Comparison of ENCODE assay signal across 13 mouse cellular contexts in genomic region chr9:97162465-97162864, GRCm38 (mm10). TPM values are rescaled to one million over a fixed set of nuclear protein-coding genes. Genes with fewer than 3 reads are reported as not detected.
DNase-seq lines count a peak whose midpoint lies in the region; ATAC-seq and TF ChIP-seq lines count a peak whose summit lies in the region.
"Had no signal": no experiment of that assay in that cellular context is flagged by ENCODE, and none has a peak within 500 bp of the region (broad histone marks: within the 10 kb centered on the region; RNA-seq: fewer than 3 reads in every experiment).

No protein-coding gene starts in this region.

- H3K9me3 ChIP-seq in lung, postnatal 0 days (ENCODE audit: low read length): no peaks in the 10 kb centered on the region
- H3K9me3 ChIP-seq: forebrain, embryonic 12.5 days; heart, embryonic 10.5 days; midbrain, embryonic 12.5 days had no signal

- no peak overlapping the region for H3K27ac ChIP-seq in lung, postnatal 0 days (ENCODE audit: low read length)
- H3K27ac ChIP-seq: forebrain, embryonic 12.5 days; heart, embryonic 10.5 days; midbrain, embryonic 12.5 days had no signal

- H3K27me3 ChIP-seq in lung, postnatal 0 days (replicated peaks; ENCODE audit: insufficient read depth, low read length): no peaks in the 10 kb centered on the region
- H3K27me3 ChIP-seq in splenic B cell, adult 2 months (ENCODE audit: control insufficient read depth, insufficient read depth, low read length, poor library complexity, severe bottlenecking): no peaks in the 10 kb centered on the region
- H3K27me3 ChIP-seq: forebrain, embryonic 12.5 days; midbrain, embryonic 12.5 days had no signal

- DNase-seq in heart, adult 11 months: peak; percentile 49
- no peak for DNase-seq in heart, postnatal 25 days (ENCODE audit: low spot score)
- DNase-seq in lung, postnatal 0 days (ENCODE audit: low spot score): peak; percentile 63
- DNase-seq in lung, postnatal 10 days: no peak
- peak; percentile 40 for DNase-seq in brain, adult 2 months (ENCODE audit: low read depth, low spot score)
- peak; percentile 18 for DNase-seq in splenic B cell, adult 2 months (ENCODE audit: low read depth, low spot score)
- no peak for DNase-seq in adrenal gland, adult 8-10 months
- DNase-seq in urinary bladder, adult 18-20 months (ENCODE audit: low spot score in 2 of 2): no peak
- DNase-seq: cerebellum, adult 11-12 months; left cerebral cortex, postnatal 4 days had no signal

- intact Hi-C loops in heart, postnatal 25 days (cut with DNase I): loop anchor here (2.0 kb wide), 2 partner anchors 80 to 246 kb away; no protein-coding TSS in a partner anchor

- WGBS in lung, postnatal 0 days: 26% methylated on average over 2 of the region's 2 CpGs

- no peak overlapping the region for H3K9ac ChIP-seq in lung, postnatal 0 days (replicated peaks; ENCODE audit: low read depth)
- H3K9ac ChIP-seq: forebrain, embryonic 12.5 days; midbrain, embryonic 12.5 days had no signal

- no peak overlapping the region for H3K4me2 ChIP-seq in lung, postnatal 0 days (replicated peaks; ENCODE audit: low read depth, low read length)
- H3K4me2 ChIP-seq: forebrain, embryonic 12.5 days; midbrain, embryonic 12.5 days had no signal

- H3K36me3 ChIP-seq in lung, postnatal 0 days (ENCODE audit: insufficient read depth, low read length): no peaks in the 10 kb centered on the region
- H3K36me3 ChIP-seq in splenic B cell, adult 2 months (ENCODE audit: control insufficient read depth, insufficient read depth, low read length, poor library complexity, severe bottlenecking): no peaks in the 10 kb centered on the region
- H3K36me3 ChIP-seq: forebrain, embryonic 12.5 days; heart, embryonic 10.5 days; midbrain, embryonic 12.5 days had no signal

- ATAC-seq in lung, postnatal 0 days: no peak

- peak; percentile 62 for TF ChIP-seq CTCF in lung, postnatal 0 days (IDR thresholded peaks at IDR 0.05)

- TF ChIP-seq EP300 in lung, postnatal 0 days (IDR thresholded peaks at IDR 0.05): no peak

- H3K4me3 ChIP-seq in lung, postnatal 0 days (ENCODE audit: low read depth, low read length): no peak overlapping the region
- H3K4me3 ChIP-seq: forebrain, embryonic 12.5 days; heart, embryonic 10.5 days; midbrain, embryonic 12.5 days had no signal

- no peaks in the 10 kb centered on the region for H3K4me1 ChIP-seq in lung, postnatal 0 days (ENCODE audit: insufficient read depth, low read depth, low read length)
- H3K4me1 ChIP-seq: forebrain, embryonic 12.5 days; heart, embryonic 10.5 days; midbrain, embryonic 12.5 days had no signal

RNA-seq across cellular contexts. Expression of gene Slc25a36, which starts 51.5 kb away (rescaled TPM):
- 10 to 100 TPM; 38.8 to 42.5 TPM for total RNA-seq in heart, postnatal 25 days (2021)
- polyA plus RNA-seq in lung, postnatal 0 days (2015; fragmentation: Nextera tagmentation; extraction: Ambion mirVana): 54.1 and 63.7 TPM in 2 replicates
- 100 to 1,000 TPM in 2 of 4 experiments, 10 to 100 TPM in 2; 76.3 to 126 (median 102) TPM for total RNA-seq in adrenal gland, adult 8-10 months (2022)

Comparison
In these comparisons a context has a peak if more than half of its experiments do, and no peak if none do; other contexts are left out.
1. DNase-seq: peak in heart, adult 11 months (single experiment), lung, postnatal 0 days (single experiment), brain, adult 2 months (single experiment) and splenic B cell, adult 2 months (single experiment); none in heart, postnatal 25 days (single experiment), lung, postnatal 10 days (single experiment), adrenal gland, adult 8-10 months (single experiment) and urinary bladder, adult 18-20 months (0 of 2).